Mouse (Mus musculus): ENCODE data around the gene Rpl3l.

- TF ChIP-seq POLR2A (IDR thresholded peaks at IDR 0.05; ENCODE audit: control insufficient read depth, low read depth, low read length) (no peak), CTCF (IDR thresholded peaks at IDR 0.05; ENCODE audit: control insufficient read depth, insufficient read depth, insufficient replicate concordance, low read depth, low read length) (no peak)
Measured at GRCm38 (mm10) chr17:24769146-24769545, 41.5 kb downstream of the Rpl3l start.

Data from testis, adult 2 months (tissue).